Mouse (Mus musculus): ENCODE data around the gene Dazap2. TPM values are rescaled to one million over a fixed set of nuclear protein-coding genes. Genes with fewer than 3 reads are reported as not detected.

The Dazap2 gene
- total and polyA plus RNA-seq, 2 experiments from 2014 or later = 92.3 to 162 TPM

GRCm38 (mm10) chr15:100646161-100646560, 31.0 kb downstream of the Dazap2 start:
- WGBS = 74% methylated on average over 6 of the region's 6 CpGs
- Histone ChIP-seq H3K27ac (ENCODE audit: low read depth, low read length) (no peak overlapping the region), H3K27me3 (ENCODE audit: insufficient read depth, low read length) (no peaks in the 10 kb centered on the region), H3K9me3 (ENCODE audit: low read length) (no peaks in the 10 kb centered on the region), H3K4me3 (ENCODE audit: low read depth, low read length) (no peak overlapping the region), H3K9ac (no peak overlapping the region), H3K36me3 (ENCODE audit: insufficient read depth) (no peaks in the 10 kb centered on the region), H3K4me1 (ENCODE audit: insufficient read depth) (no peaks in the 10 kb centered on the region), H3K4me2 (ENCODE audit: low read depth) (no peak overlapping the region)
- DNase-seq (no peak), ATAC-seq (no peak)
- no peak for TF ChIP-seq CTCF (IDR thresholded peaks at IDR 0.05; ENCODE audit: low read depth)

- H3K27ac ChIP-seq (ENCODE audit: low read depth, low read length) = no peak overlapping the region
- H3K9ac ChIP-seq = no peak overlapping the region
- no peak for TF ChIP-seq CTCF (IDR thresholded peaks at IDR 0.05; ENCODE audit: low read depth)
- DNase-seq = no peak
- no peak overlapping the region for H3K4me3 ChIP-seq (ENCODE audit: low read depth, low read length)
- no peaks in the 10 kb centered on the region for H3K9me3 ChIP-seq (ENCODE audit: low read length)
- WGBS = 83% methylated on average over 10 of the region's 10 CpGs
- no peak overlapping the region for H3K4me2 ChIP-seq (ENCODE audit: low read depth)
- ATAC-seq = no peak
- no peaks in the 10 kb centered on the region for H3K4me1 ChIP-seq (ENCODE audit: insufficient read depth)
- no peaks in the 10 kb centered on the region for H3K27me3 ChIP-seq (ENCODE audit: insufficient read depth, low read length)
- H3K36me3 ChIP-seq (ENCODE audit: insufficient read depth) = no peaks in the 10 kb centered on the region
These were observed 35.0 kb downstream of the Dazap2 start for GRCm38 (mm10) chr15:100650111-100650510.

DNA sequence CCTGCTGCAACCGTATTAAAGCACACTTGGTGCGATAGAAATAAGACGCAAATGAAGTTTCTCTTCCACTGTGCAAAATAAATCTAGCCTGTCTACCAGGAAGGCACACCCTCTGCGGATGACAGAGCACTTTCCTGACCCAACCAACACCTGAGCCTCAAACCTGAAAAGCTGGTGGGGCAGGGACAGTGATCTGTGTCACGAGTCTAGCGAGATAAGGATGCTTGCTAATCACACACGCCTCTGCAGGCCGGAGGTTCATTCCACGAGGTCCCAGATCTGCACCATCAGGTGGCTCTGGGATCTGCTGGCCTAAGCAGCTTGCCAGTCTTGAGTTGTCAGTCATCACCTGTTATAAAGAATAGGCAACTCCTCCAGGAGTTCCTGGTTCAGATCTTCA, 36.5 kb downstream of the Dazap2 start:
- H3K4me1 ChIP-seq (ENCODE audit: insufficient read depth) = no peaks in the 10 kb centered on the region
- no peak for ATAC-seq
- 89% methylated on average over 9 of the region's 9 CpGs for WGBS
- no peak for DNase-seq
- H3K36me3 ChIP-seq (ENCODE audit: insufficient read depth) = no peaks in the 10 kb centered on the region
- no peaks in the 10 kb centered on the region for H3K27me3 ChIP-seq (ENCODE audit: insufficient read depth, low read length)
- no peak for TF ChIP-seq CTCF (IDR thresholded peaks at IDR 0.05; ENCODE audit: low read depth)
- no peak overlapping the region for H3K4me3 ChIP-seq (ENCODE audit: low read depth, low read length)
- no peak overlapping the region for H3K4me2 ChIP-seq (ENCODE audit: low read depth)
- H3K9me3 ChIP-seq (ENCODE audit: low read length) = no peaks in the 10 kb centered on the region
- H3K9ac ChIP-seq = no peak overlapping the region
- H3K27ac ChIP-seq (ENCODE audit: low read depth, low read length) = no peak overlapping the region

DNA sequence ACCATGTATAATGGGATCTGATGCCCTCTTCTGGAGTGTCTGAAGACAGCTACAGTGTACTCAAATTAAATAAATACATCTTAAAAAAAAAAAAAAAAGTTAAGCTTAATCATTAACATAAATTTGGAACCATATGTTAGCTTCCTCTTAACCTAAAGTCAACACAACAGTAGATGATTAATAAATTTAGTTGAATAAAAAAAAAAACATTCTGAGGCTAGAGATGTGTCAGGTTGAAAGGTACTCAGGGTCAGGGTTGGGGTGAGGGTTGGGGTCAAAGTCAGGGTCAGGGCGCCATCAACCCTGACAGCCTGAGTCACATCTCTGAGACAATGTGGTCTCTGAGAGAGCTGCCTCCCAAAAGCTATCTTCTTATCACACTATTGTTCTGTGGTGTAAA, 39.1 kb downstream of the Dazap2 start:
- Histone ChIP-seq H3K4me3 (ENCODE audit: low read depth, low read length) (no peak overlapping the region), H3K27ac (ENCODE audit: low read depth, low read length) (no peak overlapping the region), H3K4me1 (ENCODE audit: insufficient read depth) (no peaks in the 10 kb centered on the region), H3K27me3 (ENCODE audit: insufficient read depth, low read length) (no peaks in the 10 kb centered on the region), H3K4me2 (ENCODE audit: low read depth) (no peak overlapping the region), H3K9me3 (ENCODE audit: low read length) (no peaks in the 10 kb centered on the region), H3K36me3 (ENCODE audit: insufficient read depth) (no peaks in the 10 kb centered on the region), H3K9ac (no peak overlapping the region)
- ATAC-seq = no peak
- no peak for DNase-seq
- 94% methylated on average over 1 of the region's 1 CpGs for WGBS
- no peak for TF ChIP-seq CTCF (IDR thresholded peaks at IDR 0.05; ENCODE audit: low read depth)

DNA sequence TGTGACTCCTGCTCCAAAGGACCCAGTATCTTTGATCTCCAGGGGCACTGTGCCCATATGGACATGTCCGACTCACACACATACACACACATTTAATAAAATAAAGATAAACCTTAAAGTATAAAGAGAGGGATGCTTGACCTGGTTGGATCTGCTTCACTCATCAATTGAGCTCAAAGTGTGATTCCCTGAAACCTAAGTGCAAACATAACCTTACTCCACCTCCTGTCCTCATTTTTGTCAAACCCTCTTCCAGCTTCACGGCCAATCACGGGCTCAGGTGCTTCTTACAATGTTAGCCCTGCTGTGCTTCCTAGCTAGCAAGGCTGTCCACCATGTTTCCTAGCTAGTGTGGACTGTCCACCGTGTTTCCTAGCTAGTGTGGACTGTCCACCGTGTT, 40.1 kb downstream of the Dazap2 start:
- DNase-seq = no peak
- Histone ChIP-seq H3K9me3 (ENCODE audit: low read length) (no peaks in the 10 kb centered on the region), H3K27me3 (ENCODE audit: insufficient read depth, low read length) (no peaks in the 10 kb centered on the region), H3K9ac (no peak overlapping the region), H3K4me1 (ENCODE audit: insufficient read depth) (no peaks in the 10 kb centered on the region), H3K4me3 (ENCODE audit: low read depth, low read length) (no peak overlapping the region), H3K36me3 (ENCODE audit: insufficient read depth) (no peaks in the 10 kb centered on the region), H3K4me2 (ENCODE audit: low read depth) (no peak overlapping the region), H3K27ac (ENCODE audit: low read depth, low read length) (no peak overlapping the region)
- 89% methylated on average over 5 of the region's 5 CpGs for WGBS
- no peak for TF ChIP-seq CTCF (IDR thresholded peaks at IDR 0.05; ENCODE audit: low read depth)
- no peak for ATAC-seq

GRCm38 (mm10) chr15:100660306-100660705, 45.2 kb downstream of the Dazap2 start:
- TF ChIP-seq CTCF (IDR thresholded peaks at IDR 0.05; ENCODE audit: low read depth) = no peak
- no peak for DNase-seq
- Histone ChIP-seq H3K36me3 (ENCODE audit: insufficient read depth) (no peaks in the 10 kb centered on the region), H3K4me3 (ENCODE audit: low read depth, low read length) (no peak overlapping the region), H3K9ac (no peak overlapping the region), H3K27me3 (ENCODE audit: insufficient read depth, low read length) (no peaks in the 10 kb centered on the region), H3K4me1 (ENCODE audit: insufficient read depth) (no peaks in the 10 kb centered on the region), H3K9me3 (ENCODE audit: low read length) (no peaks in the 10 kb centered on the region), H3K27ac (ENCODE audit: low read depth, low read length) (no peak overlapping the region), H3K4me2 (ENCODE audit: low read depth) (no peak overlapping the region)
- ATAC-seq = no peak
- WGBS = 72% methylated on average over 9 of the region's 9 CpGs

- no peaks in the 10 kb centered on the region for H3K36me3 ChIP-seq (ENCODE audit: insufficient read depth)
- WGBS = 91% methylated on average over 5 of the region's 5 CpGs
- no peak overlapping the region for H3K9ac ChIP-seq
- H3K9me3 ChIP-seq (ENCODE audit: low read length) = no peaks in the 10 kb centered on the region
- no peak overlapping the region for H3K4me2 ChIP-seq (ENCODE audit: low read depth)
- H3K4me1 ChIP-seq (ENCODE audit: insufficient read depth) = no peaks in the 10 kb centered on the region
- no peak for ATAC-seq
- H3K27me3 ChIP-seq (ENCODE audit: insufficient read depth, low read length) = no peaks in the 10 kb centered on the region
- TF ChIP-seq CTCF (IDR thresholded peaks at IDR 0.05; ENCODE audit: low read depth) = no peak
- H3K4me3 ChIP-seq (ENCODE audit: low read depth, low read length) = no peak overlapping the region
- DNase-seq = no peak
- no peak overlapping the region for H3K27ac ChIP-seq (ENCODE audit: low read depth, low read length)
These were observed 45.7 kb downstream of the Dazap2 start for GRCm38 (mm10) chr15:100660805-100661204.

- 87% methylated on average over 9 of the region's 9 CpGs for WGBS
- Histone ChIP-seq H3K27me3 (ENCODE audit: insufficient read depth, low read length) (no peaks in the 10 kb centered on the region), H3K9me3 (ENCODE audit: low read length) (no peaks in the 10 kb centered on the region), H3K4me1 (ENCODE audit: insufficient read depth) (no peaks in the 10 kb centered on the region), H3K9ac (no peak overlapping the region), H3K4me3 (ENCODE audit: low read depth, low read length) (no peak overlapping the region), H3K36me3 (ENCODE audit: insufficient read depth) (no peaks in the 10 kb centered on the region), H3K4me2 (ENCODE audit: low read depth) (no peak overlapping the region), H3K27ac (ENCODE audit: low read depth, low read length) (no peak overlapping the region)
- no peak for DNase-seq
- TF ChIP-seq CTCF (IDR thresholded peaks at IDR 0.05; ENCODE audit: low read depth) = no peak
- ATAC-seq = no peak
These were observed 49.7 kb downstream of the Dazap2 start for GRCm38 (mm10) chr15:100664813-100665274.
